In the genomic region with DNA sequence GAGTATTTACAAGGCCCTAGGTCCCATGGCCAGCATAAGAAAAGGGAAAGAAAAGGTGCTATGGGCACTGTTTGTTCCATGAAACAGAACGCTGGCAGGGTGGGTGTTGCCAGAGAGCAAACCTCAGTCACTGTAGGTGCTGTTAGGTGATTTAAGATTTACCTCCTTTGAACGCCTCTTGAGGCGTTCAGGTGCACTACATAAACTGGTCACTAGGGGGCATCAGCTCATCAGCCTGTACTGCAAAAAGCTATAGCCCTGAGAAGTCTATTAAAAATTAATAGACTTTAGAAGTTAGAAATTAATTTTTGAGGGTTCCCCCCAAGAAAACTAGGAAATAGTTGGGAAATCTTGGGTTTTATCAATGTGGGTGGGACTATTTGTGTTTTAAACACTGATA, we compare ENCODE assay signal across 8 mouse cellular contexts. TPM values are rescaled to one million over a fixed set of nuclear protein-coding genes. Genes with fewer than 3 reads are reported as not detected.
DNase-seq lines count a peak whose midpoint lies in the region; ATAC-seq and TF ChIP-seq lines count a peak whose summit lies in the region.

No protein-coding gene starts in this region.

- peak; percentile 85 for DNase-seq in 3T3-L1 (ENCODE audit: low read depth, low spot score)
- peak; percentile 81 to 86 for DNase-seq in cerebellum, adult 18-20 months
- DNase-seq in gastrocnemius, adult 8-10 months (ENCODE audit: low spot score in 2 of 2): peak; percentile 54 to 57
- DNase-seq in kidney, postnatal 4 days: peak; percentile 86 to 88
- DNase-seq in lung, embryonic 14.5 days: peak; percentile 94
- DNase-seq in right cerebral cortex, postnatal 14 days: peak; percentile 80
- DNase-seq in urinary bladder, postnatal 36 days (ENCODE audit: low spot score in 2 of 2): peak; percentile 71 to 76

- peaks cover 19% of the 10 kb centered on the region for H3K36me3 ChIP-seq in E14TG2a.4 (ENCODE audit: insufficient read depth, low read length)
- peaks cover 10% of the 10 kb centered on the region for H3K36me3 ChIP-seq in lung, embryonic 14.5 days (ENCODE audit: insufficient read depth)

- H3K9ac ChIP-seq in lung, embryonic 14.5 days: no peak overlapping the region

- H3K4me1 ChIP-seq in E14TG2a.4 (replicated peaks; ENCODE audit: low read depth, low read length): peaks cover 33% of the 10 kb centered on the region
- H3K4me1 ChIP-seq in lung, embryonic 14.5 days (ENCODE audit: insufficient read depth): peaks cover 6% of the 10 kb centered on the region; the same call in 1 of the 2 replicates

- no peak overlapping the region for H3K4me2 ChIP-seq in lung, embryonic 14.5 days

- no peak overlapping the region for H3K4me3 ChIP-seq in E14TG2a.4 (replicated peaks; ENCODE audit: low read length)
- no peak overlapping the region for H3K4me3 ChIP-seq in lung, embryonic 14.5 days (ENCODE audit: low read depth, low read length)

- H3K27me3 ChIP-seq in E14TG2a.4 (ENCODE audit: insufficient read depth, low read length): peaks cover 19% of the 10 kb centered on the region
- no peaks in the 10 kb centered on the region for H3K27me3 ChIP-seq in lung, embryonic 14.5 days (ENCODE audit: insufficient read depth, low read length)

- H3K27ac ChIP-seq in lung, embryonic 14.5 days (ENCODE audit: low read depth): no peak overlapping the region

- no peaks in the 10 kb centered on the region for H3K9me3 ChIP-seq in E14TG2a.4 (ENCODE audit: low read length)
- no peaks in the 10 kb centered on the region for H3K9me3 ChIP-seq in lung, embryonic 14.5 days (ENCODE audit: low read depth, low read length)

- 0% methylated on average over 3 of the region's 3 CpGs for whole genome bisulfite sequencing in lung, embryonic 14.5 days

- TF ChIP-seq CTCF in E14TG2a.4 (conservative IDR thresholded peaks at IDR 0.05; ENCODE audit: low read length): peak; percentile 91
- peak; percentile 89 for TF ChIP-seq CTCF in lung, embryonic 14.5 days (IDR thresholded peaks at IDR 0.05; ENCODE audit: low read depth)

- no peak for ATAC-seq in lung, embryonic 14.5 days (ENCODE audit: insufficient read depth)

RNA-seq across cellular contexts. Expression of gene Phlda1, which starts 3.0 kb away (rescaled TPM):
- 1 to 10 TPM; 2.4 to 3.9 (median 3.6) TPM for total RNA-seq in gastrocnemius, adult 8-10 months (2022)
- 134 and 137 TPM in 2 replicates for polyA plus RNA-seq in lung, embryonic 14.5 days (2014; fragmentation: Nextera tagmentation; extraction: Ambion mirVana)

RNA-seq across cellular contexts. Expression of gene Nap1l1, which starts 30.0 kb away (rescaled TPM):
- 10 to 100 TPM; 53.4 to 66.1 (median 59.2) TPM for total RNA-seq in gastrocnemius, adult 8-10 months (2022)
- 301 and 316 TPM in 2 replicates for polyA plus RNA-seq in lung, embryonic 14.5 days (2014; fragmentation: Nextera tagmentation; extraction: Ambion mirVana)
